Mouse (Mus musculus): ENCODE data around the gene Defb42. TPM values are rescaled to one million over a fixed set of nuclear protein-coding genes. Genes with fewer than 3 reads are reported as not detected.

The Defb42 gene
- polyA plus RNA-seq (2014; fragmentation: Illumina TruSeq; extraction: RNeasy Lipid Tissue Mini Kit (QIAGEN cat#74804); ENCODE audit: low read depth, low replicate concordance) = not detected

DNA sequence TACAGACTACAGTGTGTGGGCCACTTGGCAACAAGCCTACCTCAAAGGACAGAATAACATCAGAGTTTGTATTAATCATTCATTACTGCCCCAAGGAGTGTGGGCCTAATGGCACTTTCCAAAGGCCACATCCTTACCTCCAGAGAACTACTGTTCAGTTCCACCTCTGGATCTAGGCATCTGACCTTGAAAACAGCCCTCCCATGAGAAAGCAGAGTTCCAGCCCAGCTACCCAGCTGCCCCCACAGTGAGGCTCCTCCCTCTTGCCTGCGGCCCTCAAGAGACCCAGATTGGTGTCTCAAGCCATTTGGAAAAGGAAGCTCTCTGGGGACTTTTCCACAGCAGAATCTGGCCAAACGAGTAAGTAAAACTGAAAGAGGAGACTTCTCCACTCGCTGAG, at the start of gene Defb42:
Gene Defb42 (plus strand): TSS at position 301 of the 400 bp plus-strand sequence.

DNA sequence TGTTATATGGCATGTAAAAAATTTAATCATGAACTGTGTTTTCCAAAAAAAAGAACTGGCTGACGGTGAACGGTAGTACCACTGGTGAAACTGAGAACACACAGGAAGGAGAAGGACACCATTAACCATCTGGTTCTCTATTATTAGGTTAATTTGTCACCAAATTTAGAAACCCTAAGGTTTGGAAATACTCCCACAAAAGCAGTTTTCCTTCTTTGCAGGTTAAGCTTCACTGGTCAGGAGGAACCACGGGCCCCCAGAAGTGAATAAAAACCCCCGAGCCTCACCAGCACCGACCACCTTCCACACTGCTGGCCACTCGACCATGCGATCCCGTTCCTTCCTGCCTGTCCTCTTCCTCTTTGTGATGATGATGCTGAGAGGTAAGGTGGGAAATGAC, 49.0 kb upstream of the Defb42 start, which contains the start of gene Defb47:
Gene Defb47 (plus strand): TSS at position 301 of the 400 bp plus-strand sequence.

DNA sequence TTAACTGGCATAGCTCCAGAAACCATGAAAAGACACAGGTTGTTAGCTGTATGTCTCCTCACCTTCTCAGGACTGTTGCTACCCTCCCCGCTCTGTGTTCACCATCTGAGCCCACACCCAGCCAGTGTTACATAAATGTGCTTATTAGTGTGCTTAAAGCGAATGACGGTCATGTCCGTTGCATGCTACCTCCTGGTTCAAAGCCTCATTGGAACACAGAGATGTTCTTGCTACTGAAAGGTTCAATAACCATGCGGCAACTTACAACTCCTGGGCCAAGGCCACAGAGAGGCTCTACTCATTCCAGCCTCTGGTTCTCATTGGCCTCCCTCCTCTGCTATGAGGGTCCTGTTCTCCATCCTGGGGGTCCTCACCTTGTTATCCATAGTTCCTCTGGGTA, 35.3 kb upstream of the Defb42 start, which contains the start of gene Defb43:
Gene Defb43 (plus strand): TSS at position 301 of the 400 bp plus-strand sequence.

DNA sequence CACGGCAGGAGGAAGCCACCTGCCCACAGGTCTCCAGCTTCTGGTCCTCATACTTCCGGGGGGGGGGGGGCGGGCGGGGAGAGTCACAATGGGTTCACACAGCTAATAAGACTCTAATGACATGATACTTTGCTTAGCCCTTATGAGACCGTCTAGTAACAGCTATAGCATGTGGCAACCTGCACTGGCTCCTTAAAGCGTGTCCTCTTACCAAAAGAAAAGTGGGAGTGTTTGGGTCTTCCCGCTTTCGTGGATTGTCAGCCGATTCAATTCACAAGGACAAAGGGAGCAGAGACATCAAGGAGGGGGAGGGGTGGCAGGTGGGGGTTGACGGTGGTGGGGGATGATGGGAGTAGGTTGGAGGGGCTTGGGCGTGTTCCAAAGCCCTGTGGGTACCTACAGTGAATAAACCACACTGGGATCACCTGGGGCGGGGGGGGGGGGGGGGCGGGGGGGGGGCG, 3.1 kb downstream of the Defb42 start, which contains the start of gene Defb30:
Gene Defb30 (minus strand): TSS at position 51 of the 461 bp plus-strand sequence.

Other genes with a start within 250 kb of the Defb42 start
- 8.0 TPM for gene Wdfy2, start 209.3 kb upstream of the Defb42 start, polyA plus RNA-seq (2014; fragmentation: Illumina TruSeq; extraction: RNeasy Lipid Tissue Mini Kit (QIAGEN cat#74804); ENCODE audit: low read depth, low replicate concordance)
- gene Defb48, start 62.5 kb upstream of the Defb42 start, polyA plus RNA-seq (2014; fragmentation: Illumina TruSeq; extraction: RNeasy Lipid Tissue Mini Kit (QIAGEN cat#74804); ENCODE audit: low read depth, low replicate concordance) = not detected
- not detected for gene Defb47, start 48.9 kb upstream of the Defb42 start, polyA plus RNA-seq (2014; fragmentation: Illumina TruSeq; extraction: RNeasy Lipid Tissue Mini Kit (QIAGEN cat#74804); ENCODE audit: low read depth, low replicate concordance)
- not detected for gene Defb43, start 35.2 kb upstream of the Defb42 start, polyA plus RNA-seq (2014; fragmentation: Illumina TruSeq; extraction: RNeasy Lipid Tissue Mini Kit (QIAGEN cat#74804); ENCODE audit: low read depth, low replicate concordance)
- gene Defb30, start 3.0 kb downstream of the Defb42 start, polyA plus RNA-seq (2014; fragmentation: Illumina TruSeq; extraction: RNeasy Lipid Tissue Mini Kit (QIAGEN cat#74804); ENCODE audit: low read depth, low replicate concordance) = 15.0 TPM

All from testis, adult 10 weeks (tissue).